Mouse (Mus musculus) A20 (cell line): Measurements from ENCODE around the gene Cstf3.
"Not testable (repeated sequence)": the region's sequence is repeated elsewhere in the genome, so short reads cannot be mapped to it uniquely, and the experiment has no call there.

Experiments used
- DNase-seq: peaks from one replicate; pipeline ENCODE4 v3.0.0-alpha.2; 2011; ENCODE audit warnings: low read depth, low spot score

The Cstf3 gene

DNA sequence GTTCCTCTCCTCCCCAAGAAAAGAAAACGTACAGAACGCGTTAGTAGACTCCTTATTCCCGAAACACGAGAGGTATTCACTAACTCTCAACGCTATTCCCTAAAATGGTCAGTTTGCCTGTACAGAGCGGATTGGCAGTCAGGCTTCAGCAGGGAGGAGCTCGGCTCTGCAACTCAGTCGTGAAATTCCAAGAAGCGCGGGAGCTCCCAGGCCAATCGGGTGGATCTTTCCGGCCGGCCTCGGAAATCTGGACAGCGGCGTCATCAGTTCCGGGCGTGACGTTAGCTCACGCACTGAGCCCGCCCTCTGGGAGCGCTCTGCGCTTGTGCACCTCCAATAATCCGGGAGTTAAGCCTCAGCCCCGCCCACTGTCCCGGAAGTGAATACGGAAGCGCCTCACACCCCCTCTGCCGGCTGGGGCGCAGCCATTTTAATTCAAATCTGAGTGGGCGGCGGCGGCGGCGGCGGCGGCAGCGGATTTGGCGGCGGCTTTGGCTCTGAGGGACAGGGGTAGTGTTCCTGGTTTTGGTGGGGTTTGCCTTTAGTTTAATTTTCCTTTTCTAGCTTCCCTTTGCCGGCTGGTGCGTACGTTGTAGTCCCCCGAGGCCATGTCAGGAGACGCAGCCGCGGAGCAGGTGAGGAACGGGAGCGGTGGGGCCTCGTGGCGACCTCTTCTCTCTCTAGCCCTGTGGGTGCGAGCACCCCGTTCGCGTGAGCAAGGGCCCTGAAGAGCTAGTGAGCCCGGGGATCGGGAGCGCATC is at the start of gene Cstf3:
Gene Cstf3 (plus strand): TSS at position 456 of the 761 bp plus-strand sequence.
- DNase-seq, result peak; percentile 99

GRCm38 (mm10) chr2:104556711-104557110 is 33.6 kb upstream of the Cstf3 start:
- DNase-seq, result not testable (repeated sequence)

GRCm38 (mm10) chr2:104557722-104558121 is 32.6 kb upstream of the Cstf3 start:
- no peak for DNase-seq

DNA sequence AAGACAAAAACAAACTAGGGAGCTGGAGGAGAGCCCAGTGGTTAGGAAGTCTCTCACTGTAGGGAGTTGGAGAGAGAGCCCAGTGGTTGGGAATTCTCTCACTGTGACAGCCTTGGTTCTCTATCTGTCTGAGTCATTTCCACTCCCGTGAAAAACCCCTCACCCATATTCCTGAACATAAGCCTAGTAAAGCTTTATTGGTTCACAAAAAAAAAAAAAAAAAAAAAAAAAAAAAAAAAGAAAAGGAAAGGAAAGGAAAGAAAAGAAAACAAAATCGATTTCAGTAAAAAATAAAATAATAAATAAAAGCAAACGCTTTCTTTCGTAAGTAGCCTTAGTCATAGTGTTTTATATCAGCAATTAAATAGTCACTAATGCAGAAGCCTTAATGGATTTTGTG is 32.0 kb upstream of the Cstf3 start:
- DNase-seq, result no peak

DNA sequence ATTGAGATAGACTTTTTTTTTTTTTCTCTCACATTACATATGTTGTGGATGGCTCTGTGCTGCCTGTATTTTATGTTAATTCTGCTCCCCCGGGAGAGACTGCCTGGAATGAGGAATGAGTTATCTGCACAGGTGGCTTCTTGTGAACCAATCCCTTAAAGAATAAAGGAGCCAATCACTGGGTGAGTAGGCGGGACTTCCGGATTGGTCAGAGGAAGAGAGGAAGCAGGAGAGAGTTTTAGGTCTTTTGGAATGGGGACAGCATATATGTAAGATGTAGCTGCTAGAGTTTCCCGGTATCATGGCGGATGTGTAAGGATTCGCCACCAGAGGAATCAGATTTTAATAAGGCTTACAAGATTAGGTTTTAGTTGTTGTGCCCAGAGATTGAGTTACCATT is 31.4 kb upstream of the Cstf3 start:
- DNase-seq, result no peak

DNA sequence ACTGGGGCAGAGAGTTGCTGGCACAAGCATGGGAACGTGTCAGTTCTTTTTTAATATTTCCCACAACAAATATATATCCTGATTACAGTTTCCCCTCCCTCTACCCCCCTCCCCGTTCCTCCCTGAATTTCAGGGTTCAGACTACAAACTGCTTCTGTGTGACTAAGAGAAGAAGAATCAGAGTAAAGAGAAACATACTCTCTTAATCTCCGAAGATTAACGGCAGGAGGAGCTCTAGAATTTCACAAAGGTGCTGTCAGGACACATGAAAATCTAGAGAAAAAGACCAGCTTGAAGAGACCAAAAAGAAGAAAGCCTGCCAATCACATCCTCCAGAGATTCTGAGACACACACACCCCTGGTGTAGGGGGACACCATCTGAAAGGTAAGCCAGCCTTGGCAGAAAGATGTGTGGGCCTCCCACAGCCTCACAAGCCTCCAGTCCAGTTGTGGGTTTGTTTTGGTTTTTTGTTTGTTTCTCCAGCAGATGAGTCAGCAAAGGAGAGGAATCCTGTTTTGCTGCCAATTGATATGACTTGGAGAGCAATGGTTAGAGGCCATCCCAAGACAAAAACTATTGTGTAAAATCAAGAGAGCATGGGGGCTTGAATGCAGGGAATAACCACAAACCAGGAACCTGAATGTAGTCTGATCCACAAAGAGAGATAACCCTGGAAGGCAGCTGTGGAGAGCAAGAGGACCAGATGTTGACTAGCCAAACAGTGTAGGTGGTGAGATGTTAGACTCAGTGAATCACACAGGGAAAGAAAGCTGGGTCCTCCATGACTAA is 30.5 kb upstream of the Cstf3 start:
- no peak for DNase-seq

DNA sequence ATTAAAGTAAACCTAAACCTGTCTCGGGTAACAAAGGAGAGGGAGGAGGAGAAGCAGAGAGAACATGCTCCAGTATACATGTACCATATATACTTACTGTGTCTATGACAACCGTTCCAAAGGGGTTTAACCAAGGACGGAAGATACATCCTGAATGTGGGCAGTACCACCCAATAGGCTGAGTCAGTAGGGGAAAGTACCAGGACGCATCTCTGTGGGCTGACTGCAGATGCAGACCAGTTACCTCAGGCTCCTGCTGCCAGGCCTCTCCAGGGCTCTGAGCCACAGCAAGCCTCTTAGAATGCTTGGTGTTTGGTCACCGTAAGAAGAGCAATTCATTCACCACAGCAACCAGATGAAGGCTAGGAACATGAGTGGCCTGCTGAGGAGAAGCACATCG is 28.9 kb upstream of the Cstf3 start:
- DNase-seq, result peak; percentile 44

GRCm38 (mm10) chr2:104561986-104562532 is 28.3 kb upstream of the Cstf3 start:
- DNase-seq, result peak; percentile 63

- no peak for DNase-seq
Observed at GRCm38 (mm10) chr2:104572066-104572465, 18.3 kb upstream of the Cstf3 start.

GRCm38 (mm10) chr2:104576216-104576615 is 14.1 kb upstream of the Cstf3 start:
- no peak for DNase-seq

DNA sequence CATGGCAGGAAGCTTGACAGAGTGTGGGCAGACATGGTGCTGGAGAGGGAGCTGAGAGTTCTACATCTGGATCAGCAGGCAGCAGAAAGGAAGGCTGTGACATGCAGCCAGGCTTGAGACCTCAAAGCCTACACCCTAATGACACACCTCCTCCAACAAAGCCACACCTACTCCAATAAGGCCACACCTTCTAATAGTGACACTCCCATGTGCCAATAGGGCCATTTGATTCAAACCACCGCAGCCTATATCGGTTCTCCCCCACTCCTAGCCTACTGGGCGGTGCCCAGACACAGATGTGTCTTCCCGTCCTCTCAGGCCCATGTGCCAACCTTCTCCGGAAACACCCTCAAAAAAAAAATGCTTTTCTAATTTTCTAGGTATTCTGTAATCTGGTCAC is 12.3 kb upstream of the Cstf3 start:
- no peak for DNase-seq

DNA sequence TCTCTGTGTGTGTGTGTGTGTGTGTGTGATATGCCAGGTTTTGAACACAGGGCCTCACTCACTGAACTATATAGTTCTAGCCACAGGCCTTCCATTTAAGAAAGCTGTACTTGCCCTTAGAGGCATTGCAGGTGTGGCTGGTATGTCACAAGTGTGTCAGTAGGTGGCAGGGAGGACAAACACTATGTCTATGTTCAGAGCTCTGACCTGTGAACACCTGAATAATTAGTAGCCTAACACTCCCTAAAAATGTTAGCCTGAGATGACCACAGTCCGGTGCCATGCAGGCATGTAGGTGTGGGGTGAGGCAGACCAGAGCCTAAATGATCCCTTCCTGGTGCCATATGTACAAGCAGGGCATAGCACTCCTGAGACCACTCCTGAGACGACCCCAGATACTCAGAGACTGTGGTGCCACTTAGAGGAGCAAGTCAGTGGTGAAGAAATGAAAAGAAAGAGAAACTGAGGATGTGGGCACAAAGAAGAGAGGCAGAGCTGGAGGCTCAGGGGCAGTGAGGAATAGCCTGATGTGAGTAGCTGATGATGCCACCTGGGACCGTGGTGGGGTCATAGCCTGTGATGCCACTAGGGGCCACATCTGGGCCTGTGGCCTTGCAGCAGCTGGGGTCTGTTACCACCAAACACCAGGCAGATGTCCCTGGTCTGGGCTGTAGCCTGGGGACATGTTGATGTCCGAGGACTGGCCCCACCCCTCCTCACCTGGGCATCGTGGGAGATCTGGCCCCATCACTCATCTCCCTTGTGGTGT is 11.3 kb upstream of the Cstf3 start:
- DNase-seq, result peak; percentile 63

- DNase-seq, result peak; percentile 61
Observed at GRCm38 (mm10) chr2:104579784-104580446, 10.4 kb upstream of the Cstf3 start.

- DNase-seq, result no peak
Observed at GRCm38 (mm10) chr2:104581281-104581879, 8.9 kb upstream of the Cstf3 start.

DNA sequence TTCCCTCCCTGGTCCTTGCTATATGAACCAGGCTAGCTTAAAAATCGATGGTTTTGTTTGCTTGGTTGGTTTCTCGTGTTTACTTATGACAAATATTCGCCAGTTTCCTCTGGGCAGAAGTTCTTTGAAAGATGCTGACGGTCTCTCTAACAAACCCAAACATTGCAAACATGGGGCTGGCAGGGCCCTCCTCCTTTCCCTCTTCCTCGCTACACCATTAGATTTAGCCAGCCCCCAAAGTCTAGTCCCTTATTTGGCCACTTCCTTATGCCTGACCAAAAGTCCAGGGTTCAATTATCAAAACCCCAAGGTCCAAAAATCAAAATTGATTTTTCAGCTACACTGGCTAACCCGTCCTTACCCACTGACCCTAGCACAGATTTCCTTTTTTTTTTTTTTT is 7.3 kb upstream of the Cstf3 start:
- DNase-seq, result no peak

- peak; percentile 52 for DNase-seq
Observed at GRCm38 (mm10) chr2:104584226-104584625, 6.1 kb upstream of the Cstf3 start.

DNA sequence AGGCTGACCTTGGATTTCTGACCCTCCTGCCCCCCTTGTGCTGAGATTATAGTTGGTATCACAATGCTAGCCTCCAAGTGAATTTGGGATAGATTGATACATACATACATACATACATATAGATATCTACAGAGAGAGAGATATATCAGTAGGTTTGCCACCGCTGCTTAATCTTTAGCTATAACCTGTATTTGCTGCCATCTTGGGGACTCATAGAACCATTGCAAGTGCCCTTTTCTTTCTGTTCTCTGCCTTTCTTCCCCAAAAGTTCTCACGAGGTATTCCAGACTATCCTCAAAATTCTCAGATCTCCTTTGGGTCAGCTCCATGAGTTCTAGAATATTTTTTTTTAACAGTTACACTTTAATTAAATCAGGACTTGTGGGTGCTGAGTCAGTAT is 4.7 kb upstream of the Cstf3 start:
- no peak for DNase-seq

- DNase-seq, result no peak
Observed at GRCm38 (mm10) chr2:104588552-104588951, 1.8 kb upstream of the Cstf3 start.

DNA sequence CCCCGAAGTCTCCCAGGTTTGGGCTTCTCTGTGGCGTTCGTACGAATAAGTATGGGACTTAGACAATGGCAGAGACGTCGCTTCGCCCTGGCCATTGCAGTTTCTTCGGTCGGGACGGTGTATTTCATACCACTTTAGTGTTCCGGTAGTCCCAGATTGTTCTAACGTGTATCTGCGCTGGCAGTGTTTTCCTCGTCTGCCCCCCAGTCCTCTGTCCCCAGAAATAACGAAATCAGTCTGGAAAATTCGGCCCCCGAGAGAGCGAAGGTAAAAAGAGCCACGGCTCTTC is 450 bp downstream of the Cstf3 start:
- no peak for DNase-seq

DNA sequence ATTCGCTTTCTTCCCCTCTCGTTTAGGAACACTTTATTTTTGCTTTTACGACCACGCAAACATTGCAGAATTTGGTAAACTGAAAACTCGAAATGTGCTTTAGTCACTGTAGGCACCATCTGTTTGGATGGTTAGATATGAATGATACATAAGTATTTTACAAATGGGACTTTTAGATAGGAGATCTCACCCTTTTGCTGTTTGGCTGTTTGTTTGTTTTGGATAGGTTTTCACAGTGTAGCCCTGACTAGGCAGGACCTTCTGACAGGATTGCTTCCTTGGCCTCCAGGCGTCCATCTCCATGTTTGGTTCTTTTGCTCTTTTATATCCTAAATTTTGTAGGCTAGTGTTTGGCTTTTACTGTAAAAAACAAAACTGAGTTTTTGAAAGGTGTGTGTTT is 818 bp downstream of the Cstf3 start:
- no peak for DNase-seq

DNA sequence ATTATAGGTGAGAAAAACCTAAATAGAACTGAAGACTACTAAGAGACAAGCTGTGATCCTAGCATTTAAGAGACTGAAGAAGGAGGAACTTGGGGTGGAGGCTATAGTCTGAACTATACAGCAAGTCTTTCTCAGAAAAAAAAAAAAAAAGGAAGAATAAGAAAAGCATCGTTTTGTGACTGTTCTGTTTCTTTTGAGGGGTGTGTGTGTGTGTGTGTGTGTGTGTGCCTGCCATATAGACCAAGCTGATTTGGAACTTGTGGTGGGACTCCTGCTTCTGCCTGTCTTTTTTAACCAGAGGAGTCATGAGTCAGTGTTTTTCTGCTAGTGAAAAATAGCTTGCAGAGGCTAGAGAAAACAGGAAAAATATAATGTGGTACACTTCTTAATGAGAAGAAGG is 4.7 kb downstream of the Cstf3 start:
- no peak for DNase-seq
